Mouse (Mus musculus) heart, postnatal 0 days (tissue): ENCODE measurements around the gene Aatf. TPM values are rescaled to one million over a fixed set of nuclear protein-coding genes. Genes with fewer than 3 reads are reported as not detected.

ENCODE experiments used
- ATAC-seq: fragments of 200-750 bp; cut with Nextera tagmentation; 2 replicates; pipeline ENCODE4 v1.8.0; 2017; ENCODE audit warnings: low read depth, moderate number of reproducible peaks, moderate library complexity; ENCODE audit not compliant: insufficient read depth
- DNase-seq: peaks from one replicate; pipeline ENCODE4 v3.0.0-alpha.2; 2016; ENCODE audit warnings: low spot score
- H3K27ac ChIP-seq: fragments of 300-500 bp; sonication (generic); 2 replicates; pipeline ENCODE4 v1.5.1; 2014; ENCODE audit warnings: low read depth, mild to moderate bottlenecking
- H3K27me3 ChIP-seq: fragments of 300-500 bp; sonication (generic); 2 replicates; pipeline ENCODE4 v1.6.1; 2014; ENCODE audit warnings: low read length, mixed read lengths; ENCODE audit not compliant: control insufficient read depth, insufficient read depth
- H3K36me3 ChIP-seq: fragments of 300-500 bp; sonication (generic); replicated peaks from 2 replicates; pipeline ENCODE4 v1.6.1; 2014; ENCODE audit warnings: low read length, mixed read lengths; ENCODE audit not compliant: control insufficient read depth, insufficient read depth
- H3K4me1 ChIP-seq: fragments of 300-500 bp; sonication (generic); 2 replicates; pipeline ENCODE4 v1.6.1; 2014; ENCODE audit warnings: antibody characterized with exemption; ENCODE audit not compliant: control insufficient read depth, insufficient read depth
- H3K4me2 ChIP-seq: fragments of 300-500 bp; sonication (generic); 2 replicates; pipeline ENCODE4 v1.6.1; 2014; ENCODE audit warnings: low read depth, mild to moderate bottlenecking, low read length, moderate library complexity
- H3K4me3 ChIP-seq: fragments of 300-500 bp; sonication (generic); 2 replicates; pipeline ENCODE4 v1.5.1; 2014; ENCODE audit warnings: low read depth, low read length
- H3K9ac ChIP-seq: fragments of 300-500 bp; sonication (generic); replicated peaks from 2 replicates; pipeline ENCODE4 v1.6.1; 2014; ENCODE audit warnings: low read depth, low read length, mixed read lengths
- H3K9me3 ChIP-seq: fragments of 300-500 bp; sonication (generic); replicated peaks from 2 replicates; pipeline ENCODE4 v1.6.1; 2016; ENCODE audit warnings: low read length; ENCODE audit not compliant: control insufficient read depth
- CTCF ChIP-seq: IDR thresholded peaks from 2 replicates; pipeline ENCODE4 v1.5.1; 2016; ENCODE audit warnings: antibody characterized with exemption, control low read depth, low read depth
- EP300 ChIP-seq: IDR thresholded peaks from 2 replicates; pipeline ENCODE4 v1.6.1; 2016; ENCODE audit warnings: antibody characterized with exemption, low read depth
- WGBS: fragments of 180-500 bp; shearing (Covaris S2); extraction: QIAGEN DNeasy Blood & Tissue Kit; methylation state at CpG from one replicate; pipeline ENCODE4 v1.1.7; 2014; 5-methylcytosine and 5-hydroxymethylcytosine counted together
- polyA plus RNA-seq: library from polyadenylated mRNA; unstranded; fragments of >200 nt; fragmentation: Nextera tagmentation; extraction: Ambion mirVana; gene quantifications from 2 replicates; pipeline ENCODE4 v1.2.1, GENCODE M21; 2015
- total RNA-seq: library from RNA; depleted of rRNA; stranded (reverse); fragments of >200 nt; gene quantifications from 2 replicates; pipeline ENCODE4 v1.2.3, GENCODE M21; 2014; ENCODE audit warnings: low replicate concordance

Gene Aatf
- total and polyA plus RNA-seq, 2 experiments from 2014 or later: 7.1 to 16.3 TPM

- no peak overlapping the region for H3K4me3 ChIP-seq
Observed at GRCm38 (mm10) chr11:84481661-84482060, 31.7 kb downstream of the Aatf start.

GRCm38 (mm10) chr11:84480451-84480850 is 32.9 kb downstream of the Aatf start:
- Histone ChIP-seq H3K36me3 (no peaks in the 10 kb centered on the region), H3K27me3 (no peaks in the 10 kb centered on the region), H3K4me2 (no peak overlapping the region), H3K4me3 (no peak overlapping the region), H3K4me1 (no peaks in the 10 kb centered on the region), H3K9me3 (no peaks in the 10 kb centered on the region), H3K27ac (no peak overlapping the region), H3K9ac (no peak overlapping the region)
- WGBS: 60% methylated on average over 3 of the region's 3 CpGs
- DNase-seq (no peak), ATAC-seq (no peak)
- TF ChIP-seq EP300: no peak
- TF ChIP-seq CTCF: no peak

More at GRCm38 (mm10) chr11:84481661-84482060, 31.7 kb downstream of the Aatf start:
- H3K27me3 ChIP-seq: no peaks in the 10 kb centered on the region
- H3K27ac ChIP-seq: no peak overlapping the region
- ATAC-seq (no peak), DNase-seq (no peak)
- H3K4me1 ChIP-seq: no peaks in the 10 kb centered on the region
- no peaks in the 10 kb centered on the region for H3K36me3 ChIP-seq
- TF ChIP-seq CTCF (no peak), EP300 (no peak)
- H3K4me2 ChIP-seq: no peak overlapping the region
- H3K9ac ChIP-seq: no peak overlapping the region
- no peaks in the 10 kb centered on the region for H3K9me3 ChIP-seq
- 64% methylated on average over 7 of the region's 7 CpGs for WGBS

GRCm38 (mm10) chr11:84476641-84477040 is 36.7 kb downstream of the Aatf start:
- Histone ChIP-seq H3K4me2 (no peak overlapping the region), H3K27me3 (no peaks in the 10 kb centered on the region), H3K27ac (no peak overlapping the region), H3K9ac (no peak overlapping the region), H3K4me1 (no peaks in the 10 kb centered on the region), H3K9me3 (no peaks in the 10 kb centered on the region), H3K36me3 (no peaks in the 10 kb centered on the region; the same call in 1 of the 2 replicates), H3K4me3 (no peak overlapping the region)
- no peak for DNase-seq
- TF ChIP-seq EP300: no peak
- TF ChIP-seq CTCF: no peak
- no peak for ATAC-seq
- 92% methylated on average over 2 of the region's 2 CpGs for WGBS

GRCm38 (mm10) chr11:84475991-84476390 is 37.3 kb downstream of the Aatf start:
- no peak for TF ChIP-seq EP300
- TF ChIP-seq CTCF: no peak
- Histone ChIP-seq H3K9ac (no peak overlapping the region), H3K27ac (no peak overlapping the region), H3K36me3 (peaks cover 2% of the 10 kb centered on the region), H3K4me1 (no peaks in the 10 kb centered on the region), H3K27me3 (no peaks in the 10 kb centered on the region), H3K4me2 (no peak overlapping the region), H3K9me3 (no peaks in the 10 kb centered on the region), H3K4me3 (no peak overlapping the region)
- DNase-seq (no peak), ATAC-seq (no peak)
- 90% methylated on average over 4 of the region's 4 CpGs for WGBS

- 44% methylated on average over 4 of the region's 4 CpGs for WGBS
- no peak overlapping the region for H3K27ac ChIP-seq
- no peak overlapping the region for H3K4me3 ChIP-seq
- H3K27me3 ChIP-seq: no peaks in the 10 kb centered on the region
- H3K9me3 ChIP-seq: no peaks in the 10 kb centered on the region
- ATAC-seq: no peak
- peaks cover 16% of the 10 kb centered on the region for H3K36me3 ChIP-seq
- no peak for DNase-seq
- H3K4me2 ChIP-seq: no peak overlapping the region
- H3K9ac ChIP-seq: no peak overlapping the region
- TF ChIP-seq CTCF (no peak), EP300 (no peak)
- no peaks in the 10 kb centered on the region for H3K4me1 ChIP-seq
Observed at GRCm38 (mm10) chr11:84473093-84473667, 40.1 kb downstream of the Aatf start.

GRCm38 (mm10) chr11:84464571-84464970 is 48.8 kb downstream of the Aatf start:
- Histone ChIP-seq H3K27me3 (no peaks in the 10 kb centered on the region), H3K27ac (no peak overlapping the region), H3K9ac (no peak overlapping the region), H3K4me2 (no peak overlapping the region), H3K36me3 (0 out of 2 replicates have a peak, but pooled peaks cover 8% of the 10 kb centered on the region), H3K4me3 (no peak overlapping the region), H3K4me1 (no peaks in the 10 kb centered on the region), H3K9me3 (no peaks in the 10 kb centered on the region)
- no peak for DNase-seq
- no peak for ATAC-seq
- TF ChIP-seq EP300 (no peak), CTCF (no peak)
- WGBS: 45% methylated on average over 5 of the region's 5 CpGs
